Mouse (Mus musculus): Measurements from ENCODE around the gene Olfr235.
"Not testable (repeated sequence)": the region's sequence is repeated elsewhere in the genome, so short reads cannot be mapped to it uniquely, and the experiment has no call there.

The Olfr235 gene

GRCm38 (mm10) chr19:12260732-12261131 lies at the start of gene Olfr235:
Gene Olfr235, plus strand, starts transcription at chr19:12261032.
- in situ Hi-C loops (cut with MboI; ENCODE audit: unreplicated experiment in 2 of 2): no loop called here

GRCm38 (mm10) chr19:12232496-12232895 lies 28.3 kb upstream of the Olfr235 start, which contains the start of gene Olfr1432:
Gene Olfr1432, minus strand, starts transcription at chr19:12232596.
- in situ Hi-C loops (cut with MboI; ENCODE audit: unreplicated experiment in 2 of 2): not testable (repeated sequence)

- in situ Hi-C loops (cut with MboI; ENCODE audit: unreplicated experiment in 2 of 2): no loop called here
Measured at GRCm38 (mm10) chr19:12241559-12241958, 19.3 kb upstream of the Olfr235 start, which contains the start of gene Olfr262. Gene Olfr262, minus strand, starts transcription at chr19:12241659.

GRCm38 (mm10) chr19:12279554-12279953 lies 18.7 kb downstream of the Olfr235 start, which contains the start of gene Olfr1434:
Gene Olfr1434, plus strand, starts transcription at chr19:12279854.
- in situ Hi-C loops (cut with MboI; ENCODE audit: unreplicated experiment in 2 of 2): no loop called here

- in situ Hi-C loops (cut with MboI; ENCODE audit: unreplicated experiment in 2 of 2): no loop called here
Measured at GRCm38 (mm10) chr19:12292979-12293378, 32.1 kb downstream of the Olfr235 start.

- in situ Hi-C loops (cut with MboI; ENCODE audit: unreplicated experiment in 2 of 2): not testable (repeated sequence)
Measured at GRCm38 (mm10) chr19:12299030-12299429, 38.2 kb downstream of the Olfr235 start, which contains the start of gene Olfr1436. Gene Olfr1436, minus strand, starts transcription at chr19:12299130.

Measured in v-Abl transformed pro-B cells (cell line).